Mouse (Mus musculus) c-Kit-positive CD71-positive TER-119-positive erythroid progenitor cells, embryonic 14.5 days (primary cell): ENCODE data around the gene Kcnj2.

Source experiments
- DNase-seq: peaks from one replicate; pipeline ENCODE4 v3.0.0-alpha.2; 2013; ENCODE audit warnings: low spot score

Kcnj2 gene

DNA sequence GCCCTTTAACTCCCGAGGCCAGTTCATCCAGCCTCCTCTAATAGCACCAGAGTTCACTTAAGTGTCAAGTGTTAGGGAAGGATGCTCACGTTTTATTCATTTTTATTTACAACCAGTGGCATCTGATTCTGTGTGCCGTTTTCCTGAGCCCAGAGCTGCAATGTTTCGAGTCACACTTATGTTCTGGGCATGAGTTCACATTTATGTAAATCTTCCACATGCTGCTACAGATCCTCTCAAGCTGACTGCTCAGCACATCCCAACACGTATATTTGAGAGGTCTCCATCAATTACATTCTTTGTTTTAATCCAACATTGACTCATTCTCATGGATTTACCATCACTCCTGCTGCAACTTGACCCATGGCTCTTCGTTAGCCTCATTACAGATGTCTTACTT is 25.2 kb downstream of the Kcnj2 start:
- DNase-seq = no peak

DNA sequence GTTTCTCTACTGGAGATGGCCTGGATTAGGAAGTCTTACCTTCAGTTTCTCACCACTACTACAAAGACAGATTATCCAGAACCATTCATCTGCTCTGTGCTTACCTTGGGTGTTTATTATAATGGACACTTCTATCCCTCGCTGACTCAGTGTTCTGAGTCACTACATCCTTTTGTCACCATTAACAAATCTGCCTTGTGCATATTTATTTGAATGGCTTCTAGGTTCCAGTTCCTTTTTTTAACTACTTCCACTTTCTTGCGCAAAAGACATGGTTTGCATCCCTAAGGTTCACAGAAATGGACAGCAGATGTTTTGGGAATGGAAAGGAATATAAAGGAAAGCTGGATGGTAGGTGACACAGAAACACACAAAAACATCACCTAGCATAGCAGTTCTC is 27.0 kb downstream of the Kcnj2 start:
- DNase-seq = no peak

DNA sequence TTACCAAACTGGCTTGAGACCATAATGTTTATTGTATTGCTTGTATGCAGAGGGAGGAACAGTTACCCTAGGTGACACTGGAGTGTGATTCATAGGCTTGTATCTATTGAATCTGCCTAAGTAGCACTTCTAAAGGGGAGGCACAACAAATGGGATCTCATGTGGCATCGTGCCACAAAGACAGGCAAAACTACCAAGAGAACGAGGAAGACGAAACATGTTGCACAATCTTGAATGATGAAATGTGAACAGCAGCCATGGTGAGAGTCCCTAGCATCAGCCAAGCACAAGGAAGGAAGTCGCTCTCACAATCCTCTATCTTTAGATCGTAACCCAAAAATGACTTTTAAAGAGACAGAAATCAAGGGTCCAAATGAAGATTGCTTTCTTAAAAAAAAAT is 30.6 kb downstream of the Kcnj2 start:
- no peak for DNase-seq

- DNase-seq = no peak
Measured at GRCm38 (mm10) chr11:111100131-111100530, 34.2 kb downstream of the Kcnj2 start.

- no peak for DNase-seq
Measured at GRCm38 (mm10) chr11:111100651-111101050, 34.7 kb downstream of the Kcnj2 start.

DNA sequence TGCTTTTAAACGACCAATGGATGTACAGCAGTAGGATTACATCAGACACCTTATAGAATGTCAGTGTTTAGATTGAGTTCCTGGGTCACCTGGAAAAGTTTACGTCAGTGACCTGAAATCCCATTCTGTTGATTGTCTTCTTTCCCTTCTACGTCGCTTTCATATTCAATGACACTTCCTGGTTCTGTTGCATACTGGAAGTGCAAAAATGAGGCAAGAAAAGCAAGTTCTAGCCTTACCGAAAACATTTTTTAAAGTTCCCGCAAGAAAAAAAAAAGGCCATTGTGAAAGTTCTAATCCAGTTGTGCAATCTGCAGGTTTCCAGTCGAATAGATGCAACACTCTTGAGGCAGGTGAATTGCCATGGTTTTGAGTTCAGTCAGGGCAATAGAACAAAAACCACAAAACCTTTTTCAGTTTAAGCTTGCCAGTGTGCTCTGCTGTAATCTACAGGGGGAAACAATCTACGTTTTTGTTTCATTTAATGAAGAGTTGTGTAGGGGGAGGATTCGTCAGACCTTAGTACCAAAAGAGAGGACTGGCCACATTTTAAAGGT is 35.7 kb downstream of the Kcnj2 start:
- no peak for DNase-seq

DNA sequence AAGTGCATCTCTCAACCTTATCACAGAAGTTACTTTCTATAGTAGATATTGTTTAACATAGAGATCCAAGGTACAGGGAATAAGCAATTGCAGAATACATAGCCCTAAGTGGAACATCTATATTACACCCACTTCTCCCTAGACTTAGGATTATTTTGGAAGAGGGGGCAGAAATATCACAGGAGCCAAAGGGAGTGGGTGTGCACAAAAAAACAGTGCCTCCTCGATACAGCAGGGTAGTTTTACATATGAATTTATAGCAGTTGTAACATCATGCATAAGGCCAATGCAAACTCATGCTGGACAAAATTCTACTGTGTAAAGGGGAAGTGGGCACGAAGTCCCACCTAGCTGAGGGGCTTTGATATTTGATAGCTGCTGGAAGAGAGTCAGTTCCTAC is 38.5 kb downstream of the Kcnj2 start:
- no peak for DNase-seq

GRCm38 (mm10) chr11:111108130-111108529 is 42.2 kb downstream of the Kcnj2 start:
- DNase-seq = no peak

DNA sequence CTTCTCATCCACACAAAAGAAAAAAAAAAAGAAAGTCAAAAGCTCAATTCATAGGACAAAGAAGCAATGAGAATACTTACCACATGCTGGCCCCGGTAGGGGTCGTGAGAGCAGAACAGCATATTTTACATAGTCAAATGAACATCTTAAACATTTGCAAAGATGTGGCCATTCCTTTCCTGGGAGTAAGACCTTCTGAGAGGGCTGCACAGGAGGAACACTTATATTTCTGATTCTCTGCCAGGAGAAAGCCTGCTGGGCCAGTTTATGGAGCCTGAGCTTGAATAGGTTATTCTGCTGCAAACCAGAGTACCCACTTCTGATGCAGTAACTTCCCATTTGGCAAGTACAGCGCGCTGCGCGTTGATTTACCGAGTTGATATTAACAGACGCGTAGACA is 55.5 kb downstream of the Kcnj2 start:
- DNase-seq = no peak

DNA sequence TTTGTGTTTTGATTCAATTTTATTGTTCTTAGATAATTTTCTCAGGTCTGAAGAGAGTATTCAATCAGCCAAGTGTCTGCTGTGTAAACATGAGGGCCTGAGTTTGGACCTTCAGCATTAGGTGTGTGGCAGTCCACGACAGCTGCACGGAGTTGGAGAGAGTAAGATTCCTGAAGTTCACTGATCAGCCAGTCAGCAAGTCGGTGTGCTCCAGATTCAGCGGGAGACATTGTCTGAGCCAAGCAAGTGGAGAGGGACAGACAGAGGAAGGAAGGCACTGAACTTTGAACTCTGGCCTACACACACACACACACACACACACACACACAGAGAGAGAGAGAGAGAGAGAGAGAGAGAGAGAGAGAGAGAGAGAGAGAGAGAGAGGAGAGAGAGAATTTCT is 57.4 kb downstream of the Kcnj2 start:
- no peak for DNase-seq

GRCm38 (mm10) chr11:111125963-111126362 is 60.0 kb downstream of the Kcnj2 start:
- no peak for DNase-seq
